Mouse (Mus musculus): ENCODE measurements around the gene Palld.

Palld gene

GRCm38 (mm10) chr8:61556219-61556618 is 346.3 kb downstream of the Palld start:
- DNase-seq (ENCODE audit: low spot score) = no peak

- DNase-seq (ENCODE audit: low spot score) = no peak
Observed at GRCm38 (mm10) chr8:61555343-61555742, 347.1 kb downstream of the Palld start.

DNA sequence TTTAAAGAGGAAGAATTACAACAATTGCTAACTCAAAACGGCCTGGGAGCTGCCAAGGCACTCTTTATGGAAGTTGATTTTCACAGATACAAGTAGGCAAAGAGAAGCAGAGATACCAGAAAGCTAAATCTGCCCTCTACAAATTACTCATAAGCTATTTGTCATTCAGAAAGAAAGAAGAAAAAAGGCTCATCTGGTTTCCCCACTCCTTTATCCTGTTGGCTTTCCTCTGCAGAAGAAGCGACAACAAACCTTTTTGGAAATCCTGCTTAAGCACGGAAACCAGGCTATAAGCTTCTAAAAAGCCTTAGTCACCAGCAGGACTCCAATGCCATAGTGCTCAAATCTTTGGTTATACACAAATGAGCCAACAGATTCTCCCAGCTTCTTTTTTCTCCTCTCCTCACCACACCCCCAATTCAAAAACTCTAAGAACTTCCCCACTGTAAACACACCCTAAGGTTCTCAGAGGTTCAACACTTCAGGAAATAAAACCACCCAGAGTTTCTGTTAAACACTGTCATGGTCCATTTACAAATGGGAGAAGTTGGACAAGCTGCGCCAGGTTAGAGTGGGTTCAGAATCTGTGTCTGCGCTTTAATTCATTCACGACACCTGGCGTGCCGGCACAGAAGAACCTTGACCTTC is 349.6 kb downstream of the Palld start:
- DNase-seq (ENCODE audit: low spot score) = no peak

DNA sequence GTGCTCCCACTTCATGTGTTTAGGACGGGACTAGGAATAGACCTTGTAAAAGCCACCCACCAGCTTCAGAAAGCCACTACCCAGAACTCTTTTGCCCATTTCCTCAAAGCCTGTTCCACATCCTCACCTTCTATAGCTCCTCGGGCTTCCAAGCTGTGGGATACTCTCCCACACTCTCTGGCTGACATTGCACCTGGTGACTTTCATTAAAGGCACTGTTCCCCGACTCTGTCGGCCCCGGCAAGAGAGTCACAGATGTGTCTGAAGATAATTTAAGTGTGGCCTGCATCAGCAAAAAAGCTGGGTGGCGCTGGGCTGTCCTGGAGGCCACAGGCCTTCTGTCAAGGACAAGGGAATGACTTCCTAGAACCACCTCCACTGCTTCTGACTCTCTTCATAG is 350.3 kb downstream of the Palld start:
- no peak for DNase-seq (ENCODE audit: low spot score)

GRCm38 (mm10) chr8:61550006-61550748 is 352.3 kb downstream of the Palld start:
- DNase-seq (ENCODE audit: low spot score) = no peak

GRCm38 (mm10) chr8:61549585-61549984 is 352.9 kb downstream of the Palld start:
- DNase-seq (ENCODE audit: low spot score) = no peak

DNA sequence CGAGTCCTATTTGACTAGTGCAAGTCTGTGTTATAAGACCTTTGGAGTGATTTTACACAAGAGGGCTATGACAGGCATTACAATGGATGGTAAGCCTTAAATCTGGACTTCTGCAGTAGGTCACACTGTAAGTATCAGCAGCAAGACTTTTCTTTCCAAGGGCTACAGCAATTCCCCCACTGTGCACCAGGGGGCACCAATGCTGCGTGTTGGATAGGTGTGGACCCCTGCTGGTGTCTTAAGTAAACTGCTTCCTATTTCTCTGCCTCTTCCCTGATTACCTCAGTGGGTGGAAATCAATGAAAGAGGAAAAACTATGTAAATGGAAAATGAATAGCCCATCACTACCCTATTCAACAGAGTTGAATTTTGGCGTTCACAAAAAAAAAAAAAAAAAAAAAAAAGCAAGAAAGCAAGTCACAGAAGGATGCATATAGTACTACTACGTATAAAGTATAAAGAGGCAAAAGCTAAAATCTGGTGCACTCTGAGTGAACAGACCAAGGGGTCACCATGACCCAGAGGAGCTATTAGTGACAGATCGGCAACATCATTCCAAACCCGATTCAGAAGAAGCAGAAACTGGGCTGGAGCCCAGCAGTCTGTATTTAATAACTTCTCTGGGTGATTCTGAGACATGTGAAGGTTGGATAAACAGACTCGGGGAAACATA is 362.5 kb downstream of the Palld start:
- peak; percentile 41 for DNase-seq (ENCODE audit: low spot score)

DNA sequence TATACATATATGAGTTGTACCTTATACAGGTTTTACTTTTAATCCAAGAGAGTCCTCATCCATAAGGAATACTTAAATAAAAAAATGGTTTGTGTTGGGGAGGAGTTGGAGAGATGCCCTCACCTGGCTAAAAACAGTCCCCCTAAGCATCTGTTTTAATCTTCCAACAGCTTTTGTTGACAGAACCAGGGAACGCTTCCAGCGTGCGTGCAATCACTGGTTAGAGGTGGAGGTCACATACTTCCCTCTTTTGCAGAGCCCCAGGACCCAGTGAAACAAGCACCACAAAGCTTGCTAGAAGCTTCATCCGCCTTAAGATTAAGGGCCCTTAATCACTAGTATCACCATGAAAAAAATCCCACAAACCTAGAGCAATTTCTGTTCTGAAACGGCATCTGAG is 365.0 kb downstream of the Palld start:
- DNase-seq (ENCODE audit: low spot score) = no peak

- no peak for DNase-seq (ENCODE audit: low spot score)
Observed at GRCm38 (mm10) chr8:61535472-61535871, 367.0 kb downstream of the Palld start.

DNA sequence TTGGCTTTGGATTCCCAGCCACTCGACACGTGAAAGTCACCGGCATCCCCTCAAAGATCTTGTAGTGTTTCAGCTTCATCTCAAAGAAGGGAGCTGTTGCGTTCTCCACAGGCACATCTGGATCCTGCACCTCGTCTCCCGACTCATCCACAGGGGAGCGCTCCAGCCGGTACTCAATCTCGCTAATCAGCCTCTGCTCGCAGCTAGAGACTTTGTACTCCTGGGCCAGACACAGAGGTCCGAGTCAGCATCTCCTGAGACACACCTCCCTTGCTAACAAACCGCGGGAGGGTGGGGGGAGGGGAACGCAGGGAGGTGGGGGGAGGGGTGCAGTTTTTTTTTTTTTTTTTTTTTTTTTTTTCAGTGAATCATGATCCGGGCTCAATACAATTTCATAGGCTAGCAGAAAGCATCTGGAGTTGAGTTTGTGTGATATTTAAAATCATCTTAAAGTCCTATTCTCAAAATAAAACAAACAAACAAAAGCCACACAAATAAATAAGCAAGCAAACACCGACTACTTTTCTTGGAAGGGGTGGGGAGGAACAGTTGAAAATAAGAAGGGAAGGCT is 369.0 kb downstream of the Palld start:
- DNase-seq (ENCODE audit: low spot score) = no peak

GRCm38 (mm10) chr8:61532831-61533230 is 369.7 kb downstream of the Palld start:
- no peak for DNase-seq (ENCODE audit: low spot score)

DNA sequence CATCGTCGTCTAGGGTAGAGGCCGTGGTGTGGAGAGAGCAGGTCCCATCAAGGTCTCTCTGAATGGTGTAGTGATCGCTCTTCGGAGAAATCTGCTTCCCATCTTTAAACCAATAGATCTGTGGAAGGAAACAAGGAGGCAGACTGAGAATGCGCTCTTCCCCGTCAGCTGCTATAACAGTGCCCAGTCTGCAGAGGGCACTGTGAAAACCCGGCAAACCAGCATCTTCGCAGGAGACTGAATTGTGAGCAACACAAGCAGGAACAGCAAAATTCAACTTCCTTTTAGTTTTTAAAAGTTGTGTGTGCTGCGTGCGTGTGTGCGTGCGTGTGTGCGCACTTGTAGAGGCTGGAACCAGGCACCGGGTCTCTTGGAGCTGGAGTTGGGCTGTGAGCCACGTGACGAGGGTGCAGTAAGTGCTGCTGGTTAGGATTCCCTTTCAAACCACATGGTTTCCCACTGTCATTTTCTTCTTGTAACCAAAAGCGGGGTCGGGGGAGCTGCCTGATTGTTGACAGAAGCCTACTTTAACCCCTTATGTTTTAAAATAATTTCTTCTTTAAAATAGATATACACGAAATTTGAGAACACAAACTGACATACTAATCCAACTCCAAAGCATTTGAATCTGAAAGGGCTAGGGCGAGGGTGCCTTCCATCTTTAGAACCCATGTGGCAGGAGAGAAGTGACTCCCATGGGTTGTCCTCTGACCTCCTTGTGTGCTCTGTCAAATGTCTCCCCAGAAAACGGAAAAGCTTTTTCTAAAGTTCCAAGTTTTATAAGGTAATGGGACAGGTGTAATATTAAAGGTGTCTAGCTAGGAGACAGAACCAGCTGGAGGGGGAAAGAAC is 370.3 kb downstream of the Palld start:
- no peak for DNase-seq (ENCODE audit: low spot score)

GRCm38 (mm10) chr8:61528642-61529041 is 373.8 kb downstream of the Palld start:
- DNase-seq (ENCODE audit: low spot score) = no peak

DNA sequence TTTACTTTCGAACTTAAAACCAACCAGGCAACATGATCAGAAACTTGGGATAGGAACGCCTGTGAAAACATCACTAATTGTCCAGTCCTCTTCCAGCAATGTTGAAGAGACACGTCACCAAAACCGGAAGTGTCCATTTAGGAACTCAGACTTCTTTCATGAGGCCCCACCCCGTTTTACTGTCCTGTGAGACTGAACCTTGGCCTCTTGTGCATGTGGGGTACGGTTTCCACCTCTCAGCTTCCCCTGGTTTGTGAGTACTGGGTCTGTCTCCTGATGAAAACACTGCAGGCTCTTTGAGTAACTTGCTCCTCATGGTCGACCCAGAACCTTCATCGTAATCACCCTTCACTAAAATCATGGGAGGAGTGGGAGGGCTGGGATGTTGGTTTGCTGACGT is 374.3 kb downstream of the Palld start:
- DNase-seq (ENCODE audit: low spot score) = no peak

DNA sequence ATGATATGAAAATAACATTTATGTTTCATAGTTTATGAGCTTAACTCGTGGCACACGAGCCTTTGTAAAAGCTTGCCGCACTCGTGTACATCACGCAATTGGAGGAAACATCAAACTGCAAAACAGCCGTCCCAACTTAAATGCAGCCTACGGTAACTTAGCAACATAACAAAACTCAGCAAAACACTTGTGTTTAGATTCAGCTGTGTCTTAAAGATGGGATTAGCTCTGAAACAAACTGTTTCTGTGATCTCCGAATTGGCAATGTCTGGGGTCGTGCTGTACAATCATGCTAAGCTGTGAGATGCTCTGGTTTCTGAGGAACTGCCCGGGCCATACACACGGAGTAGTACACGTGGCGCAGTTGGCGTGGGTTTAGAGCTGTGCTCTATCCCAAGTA is 375.5 kb downstream of the Palld start:
- DNase-seq (ENCODE audit: low spot score) = no peak

GRCm38 (mm10) chr8:61522132-61522531 is 380.4 kb downstream of the Palld start:
- no peak for DNase-seq (ENCODE audit: low spot score)

- no peak for DNase-seq (ENCODE audit: low spot score)
Observed at GRCm38 (mm10) chr8:61517502-61518185, 384.8 kb downstream of the Palld start.

DNA sequence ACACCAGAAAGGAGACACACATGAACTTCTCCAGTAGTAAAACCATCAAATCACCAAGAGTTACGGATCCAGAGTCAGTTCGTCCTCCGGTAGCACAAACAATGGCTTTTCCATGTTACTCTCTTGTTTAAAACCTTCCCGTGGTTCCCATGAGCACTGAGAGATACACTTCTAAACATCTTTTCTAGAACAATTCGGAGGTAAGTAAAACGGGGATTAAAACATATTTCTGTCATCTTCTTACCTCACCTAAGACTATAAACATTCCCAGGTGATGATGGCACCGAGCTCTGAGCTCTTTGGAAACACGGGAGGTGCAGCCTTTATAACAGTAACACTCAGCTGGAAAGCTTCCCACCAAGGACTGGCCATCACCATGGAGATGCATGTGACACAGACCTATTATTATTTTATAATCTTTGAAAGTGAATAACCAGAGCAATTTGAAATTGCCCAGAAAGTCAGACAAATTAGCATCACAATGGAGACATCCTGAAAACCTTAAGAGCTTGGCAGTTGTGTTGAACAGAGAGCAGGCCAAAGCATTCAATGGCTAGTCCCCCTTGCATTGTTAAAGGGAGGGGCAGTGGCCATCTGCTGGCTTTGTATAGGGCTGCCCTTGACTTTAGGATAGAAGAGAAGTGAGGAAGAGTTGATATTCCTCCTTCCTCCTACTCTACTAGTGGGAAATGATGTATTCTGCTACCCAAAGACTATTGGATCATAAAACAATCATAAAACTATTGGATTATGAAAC is 385.6 kb downstream of the Palld start:
- DNase-seq (ENCODE audit: low spot score) = no peak

DNA sequence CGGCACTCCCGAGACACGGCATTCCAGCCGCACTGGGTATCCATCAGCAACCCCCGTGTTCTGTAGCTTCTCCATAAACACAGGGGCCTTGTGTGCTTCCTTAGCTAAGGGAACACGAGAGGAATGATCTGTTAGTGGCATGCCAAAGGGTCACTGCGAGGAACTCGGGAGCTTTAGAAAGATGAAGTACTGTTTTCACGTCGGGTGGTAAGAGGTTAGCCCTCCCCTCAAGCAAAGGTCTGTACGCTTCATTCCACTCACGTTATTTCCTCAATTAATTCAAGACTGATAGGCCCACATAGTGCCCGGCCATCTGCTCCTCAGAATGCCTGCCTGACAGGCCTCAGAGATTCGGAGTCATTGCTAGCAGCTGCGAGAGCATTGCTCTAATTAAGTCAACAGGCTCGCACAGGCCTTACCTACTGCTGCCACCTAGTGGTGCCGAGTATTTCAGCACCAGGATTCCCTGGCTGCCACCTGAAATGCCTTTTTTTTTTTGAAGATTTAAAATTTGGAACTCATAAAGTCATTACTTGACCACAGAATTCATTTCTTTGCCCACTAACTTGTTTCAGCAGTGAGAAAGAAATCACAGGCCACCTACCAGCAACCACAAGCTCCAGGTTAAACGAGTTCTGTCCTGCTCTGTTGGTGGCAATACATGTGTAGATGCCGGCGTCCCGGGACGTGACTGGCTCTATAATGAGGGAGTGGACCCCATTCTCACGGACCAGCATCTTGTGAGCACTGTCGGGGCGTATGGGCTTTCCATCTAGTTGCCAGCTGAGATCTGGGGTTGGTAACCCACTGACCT is 386.4 kb downstream of the Palld start:
- DNase-seq (ENCODE audit: low spot score) = peak; percentile 30

Measured in spleen, adult 12 weeks (tissue).